Mouse (Mus musculus) bone marrow macrophage, adult 2 months (primary cell): ENCODE data around the gene Col6a3.

Experiments used
- CTCF ChIP-seq: IDR thresholded peaks from 2 replicates; pipeline ENCODE4 v1.5.1; 2012; ENCODE audit warnings: low read depth, mild to moderate bottlenecking, low read length, moderate library complexity
- POLR2A ChIP-seq: IDR thresholded peaks from 2 replicates; pipeline ENCODE4 v1.6.1; 2012; ENCODE audit warnings: mild to moderate bottlenecking, low read depth, low read length, borderline replicate concordance

GRCm38 (mm10) chr1:90813226-90813625 is 30.5 kb downstream of the Col6a3 start:
- no peak for TF ChIP-seq POLR2A
- TF ChIP-seq CTCF, result no peak
